Mouse (Mus musculus) C2C12 (cell line): ENCODE data around the gene Ireb2. TPM values are rescaled to one million over a fixed set of nuclear protein-coding genes. Genes with fewer than 3 reads are reported as not detected.

Experiments
- H3K27me3 ChIP-seq: one replicate; pipeline ENCODE4 v1.6.1; 2011; ENCODE audit not compliant: control insufficient read depth, insufficient read depth, insufficient read length
- H3K36me3 ChIP-seq: one replicate; pipeline ENCODE4 v1.6.1; 2011; ENCODE audit not compliant: control insufficient read depth, insufficient read depth
- H3K4me3 ChIP-seq: one replicate; pipeline ENCODE4 v1.5.1; 2011; ENCODE audit warnings: mild to moderate bottlenecking, control low read depth; ENCODE audit not compliant: poor library complexity, insufficient read depth, severe bottlenecking
- H3K79me2 ChIP-seq: one replicate; pipeline ENCODE4 v1.6.1; 2011; ENCODE audit not compliant: control insufficient read depth, insufficient read depth
- H3K79me3 ChIP-seq: one replicate; pipeline ENCODE4 v1.6.1; 2011; ENCODE audit warnings: low read depth, control low read depth
- H3ac ChIP-seq: one replicate; pipeline ENCODE3; 2011; ENCODE audit warnings: low read depth; ENCODE audit not compliant: control insufficient read depth, insufficient read length
- CEBPB ChIP-seq: IDR thresholded peaks from one replicate; pipeline ENCODE4 v1.6.1; 2011; ENCODE audit warnings: low read depth, mild to moderate bottlenecking, control low read depth, moderate library complexity
- CTCF ChIP-seq: IDR thresholded peaks from one replicate; pipeline ENCODE4 v1.5.1; 2011; ENCODE audit not compliant: control insufficient read depth, insufficient read depth, insufficient read length
- FOSL1 ChIP-seq: IDR thresholded peaks from one replicate; pipeline ENCODE4 v1.8.0; 2011; ENCODE audit warnings: mild to moderate bottlenecking, low read length; ENCODE audit not compliant: poor library complexity, insufficient read depth, severe bottlenecking
- MAX ChIP-seq: IDR thresholded peaks from one replicate; pipeline ENCODE4 v1.6.1; 2011; ENCODE audit warnings: mild to moderate bottlenecking, control low read depth
- MYOD1 ChIP-seq: IDR thresholded peaks from one replicate; pipeline ENCODE4 v1.6.1; 2011; ENCODE audit warnings: low read depth; ENCODE audit not compliant: control insufficient read depth, insufficient read length
- MYOG ChIP-seq: IDR thresholded peaks from one replicate; pipeline ENCODE4 v1.6.1; 2011; ENCODE audit not compliant: control insufficient read depth, insufficient read length; ENCODE audit errors: extremely low read depth
- USF1 ChIP-seq: IDR thresholded peaks from one replicate; pipeline ENCODE4 v1.6.1; 2011; ENCODE audit warnings: low read depth, mild to moderate bottlenecking, control low read depth, moderate library complexity
- polyA plus RNA-seq: library from polyadenylated mRNA; unstranded; fragments of >200 nt; fragmentation: generic; extraction: Trizol; gene quantifications from one replicate; pipeline ENCODE4 v1.2.1, GENCODE M21; 2012; ENCODE audit warnings: missing spikeins

The Ireb2 gene
- polyA plus RNA-seq, 1 experiment, result 7.8 TPM

GRCm38 (mm10) chr9:54857474-54857873 lies 6.1 kb upstream of the Ireb2 start:
- Histone ChIP-seq H3K79me2 (no peaks in the 10 kb centered on the region), H3K27me3 (peaks cover 7% of the 10 kb centered on the region), H3K4me3 (no peak overlapping the region), H3K36me3 (no peaks in the 10 kb centered on the region), H3K79me3 (no peaks in the 10 kb centered on the region), H3ac (no peak overlapping the region)
- TF ChIP-seq CTCF (no peak), MYOG (no peak), CEBPB (no peak), FOSL1 (no peak)

GRCm38 (mm10) chr9:54860526-54860925 lies 3.1 kb upstream of the Ireb2 start:
- TF ChIP-seq MYOD1 (no peak), CTCF (no peak), USF1 (no peak), MAX (no peak), FOSL1 (no peak), CEBPB (no peak), MYOG (no peak)
- Histone ChIP-seq H3K79me3 (peaks cover 17% of the 10 kb centered on the region), H3ac (no peak overlapping the region), H3K79me2 (peaks cover 20% of the 10 kb centered on the region), H3K4me3 (no peak overlapping the region), H3K36me3 (peaks cover 7% of the 10 kb centered on the region), H3K27me3 (peaks cover 3% of the 10 kb centered on the region)

GRCm38 (mm10) chr9:54878759-54879158 lies 15.2 kb downstream of the Ireb2 start:
- TF ChIP-seq MYOG (no peak), MAX (no peak), USF1 (no peak), CEBPB (no peak), FOSL1 (no peak), CTCF (no peak), MYOD1 (no peak)

GRCm38 (mm10) chr9:54892111-54892510 lies 28.5 kb downstream of the Ireb2 start:
- no peak overlapping the region for H3K4me3 ChIP-seq
- no peaks in the 10 kb centered on the region for H3K79me2 ChIP-seq
- H3K36me3 ChIP-seq, result peaks cover 67% of the 10 kb centered on the region

More at GRCm38 (mm10) chr9:54878759-54879158, 15.2 kb downstream of the Ireb2 start:
- Histone ChIP-seq H3K4me3 (no peak overlapping the region), H3K79me2 (peaks cover 74% of the 10 kb centered on the region), H3K27me3 (no peaks in the 10 kb centered on the region), H3ac (no peak overlapping the region), H3K36me3 (peaks cover 64% of the 10 kb centered on the region), H3K79me3 (peaks cover 66% of the 10 kb centered on the region)

GRCm38 (mm10) chr9:54897097-54897496 lies 33.5 kb downstream of the Ireb2 start:
- no peaks in the 10 kb centered on the region for H3K79me2 ChIP-seq
- H3K27me3 ChIP-seq, result no peaks in the 10 kb centered on the region
- H3ac ChIP-seq, result no peak overlapping the region
- no peaks in the 10 kb centered on the region for H3K79me3 ChIP-seq
- peaks cover 65% of the 10 kb centered on the region for H3K36me3 ChIP-seq
- TF ChIP-seq USF1, result no peak
- H3K4me3 ChIP-seq, result no peak overlapping the region

More at GRCm38 (mm10) chr9:54892111-54892510, 28.5 kb downstream of the Ireb2 start:
- Histone ChIP-seq H3K27me3 (no peaks in the 10 kb centered on the region), H3K79me3 (no peaks in the 10 kb centered on the region), H3ac (no peak overlapping the region)
- no peak for TF ChIP-seq CEBPB
- TF ChIP-seq FOSL1, result no peak
- no peak for TF ChIP-seq MAX
- TF ChIP-seq USF1, result no peak
- TF ChIP-seq CTCF, result no peak
- no peak for TF ChIP-seq MYOG
- TF ChIP-seq MYOD1, result no peak

GRCm38 (mm10) chr9:54909446-54909845 lies 45.9 kb downstream of the Ireb2 start:
- H3K79me3 ChIP-seq, result no peaks in the 10 kb centered on the region
- H3ac ChIP-seq, result no peak overlapping the region
- H3K27me3 ChIP-seq, result no peaks in the 10 kb centered on the region
- H3K79me2 ChIP-seq, result no peaks in the 10 kb centered on the region
- no peak overlapping the region for H3K4me3 ChIP-seq
- H3K36me3 ChIP-seq, result peaks cover 66% of the 10 kb centered on the region
- TF ChIP-seq MYOG, result no peak
- peak; percentile 84 for TF ChIP-seq CEBPB
